Mouse (Mus musculus): ENCODE data around the gene Pqbp1. TPM values are rescaled to one million over a fixed set of nuclear protein-coding genes. Genes with fewer than 3 reads are reported as not detected.

The Pqbp1 gene
- polyA plus RNA-seq (2017; shearing (Covaris generic)) = 100 to 1,000 TPM in 1 of 2 experiments, 10 to 100 TPM in 1; 99.4 to 142 TPM

DNA sequence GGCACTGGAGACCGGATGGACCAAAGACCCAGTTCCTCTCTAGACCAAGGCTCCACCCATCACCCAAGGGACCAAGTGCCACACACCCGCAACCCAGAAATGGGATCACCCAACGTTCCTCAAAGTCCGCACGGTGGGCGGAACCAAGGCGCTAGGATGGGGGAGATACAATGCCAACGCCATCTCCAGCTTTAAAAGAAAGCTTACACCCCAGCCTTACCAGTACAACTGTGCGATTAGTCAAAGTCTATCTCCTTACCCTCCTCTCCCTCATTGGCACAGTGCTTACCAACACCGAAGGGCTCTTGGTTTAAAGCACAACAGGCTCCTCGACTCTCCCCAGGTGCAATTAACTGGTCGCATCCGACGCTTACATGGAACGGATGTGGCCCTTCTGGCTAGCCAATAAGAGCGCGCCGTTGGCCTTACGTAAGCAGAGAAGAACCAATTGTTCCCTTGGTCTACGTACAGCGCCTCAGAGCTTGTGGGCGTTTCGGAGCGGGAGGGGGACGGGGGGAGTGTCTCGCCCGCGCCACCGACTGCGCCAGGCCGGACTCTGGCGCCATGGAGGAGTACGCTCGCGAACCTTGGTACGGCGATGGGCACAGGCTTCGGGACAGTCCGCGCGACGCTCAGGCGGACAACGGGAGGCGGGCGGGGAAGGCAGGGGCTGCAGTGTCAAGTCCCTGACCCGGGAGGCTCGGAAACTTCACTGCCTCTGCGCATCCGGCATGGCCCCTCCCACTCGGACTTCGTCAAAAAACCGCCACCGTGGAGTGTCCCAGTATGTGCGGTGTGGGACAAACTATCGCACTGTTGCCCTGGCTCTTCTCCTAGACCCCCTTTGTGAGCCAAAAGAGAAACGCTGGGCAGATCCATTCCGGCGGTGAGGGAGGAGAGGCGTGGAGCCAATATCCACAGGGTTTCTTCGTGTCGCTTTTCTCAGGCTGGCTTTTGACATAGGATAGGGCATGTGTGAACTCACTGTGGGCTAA is at the start of gene Pqbp1, which contains the start of gene Timm17b:
Gene Pqbp1, minus strand, starts transcription at position 390 of the 995 bp plus-strand sequence.
Gene Timm17b, plus strand, starts transcription at position 478 of the 995 bp plus-strand sequence.

GRCm38 (mm10) chrX:7947108-7947899 is 48.2 kb upstream of the Pqbp1 start, which contains the start of gene Hdac6:
TSS of gene Hdac6 (minus strand) at chrX:7947889.

GRCm38 (mm10) chrX:7928270-7928790 is 29.3 kb upstream of the Pqbp1 start, which contains the start of gene Eras:
TSS of gene Eras (minus strand) at chrX:7928607.

GRCm38 (mm10) chrX:7919601-7920383 is 20.7 kb upstream of the Pqbp1 start, which contains the start of gene Pcsk1n:
TSS of gene Pcsk1n (plus strand) at chrX:7919822.

GRCm38 (mm10) chrX:7909242-7909641 is 10.2 kb upstream of the Pqbp1 start, which contains the start of gene Gm10490:
TSS of gene Gm10490 (plus strand) at chrX:7909542.

DNA sequence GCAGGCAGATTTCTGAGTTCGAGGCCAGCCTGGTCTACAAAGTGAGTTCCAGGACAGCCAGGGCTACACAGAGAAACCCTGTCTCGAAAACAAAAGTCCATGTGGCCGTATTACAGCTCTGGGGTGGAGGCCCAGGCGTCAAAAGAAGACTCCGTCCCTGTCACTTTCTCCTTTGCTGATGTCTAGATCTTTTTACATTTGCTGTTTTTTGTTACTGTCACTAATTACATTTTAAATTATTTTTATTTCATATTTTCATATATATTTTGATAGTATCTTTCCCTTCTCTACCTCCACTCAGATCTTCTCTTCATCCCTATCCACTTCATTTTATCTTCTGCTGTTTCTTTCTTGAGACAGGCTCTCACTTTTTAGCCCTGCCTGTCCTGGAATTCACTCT is 8.7 kb upstream of the Pqbp1 start, which contains the start of gene Gm10491:
Gene Gm10491, minus strand, starts transcription at position 101 of the 400 bp plus-strand sequence.

DNA sequence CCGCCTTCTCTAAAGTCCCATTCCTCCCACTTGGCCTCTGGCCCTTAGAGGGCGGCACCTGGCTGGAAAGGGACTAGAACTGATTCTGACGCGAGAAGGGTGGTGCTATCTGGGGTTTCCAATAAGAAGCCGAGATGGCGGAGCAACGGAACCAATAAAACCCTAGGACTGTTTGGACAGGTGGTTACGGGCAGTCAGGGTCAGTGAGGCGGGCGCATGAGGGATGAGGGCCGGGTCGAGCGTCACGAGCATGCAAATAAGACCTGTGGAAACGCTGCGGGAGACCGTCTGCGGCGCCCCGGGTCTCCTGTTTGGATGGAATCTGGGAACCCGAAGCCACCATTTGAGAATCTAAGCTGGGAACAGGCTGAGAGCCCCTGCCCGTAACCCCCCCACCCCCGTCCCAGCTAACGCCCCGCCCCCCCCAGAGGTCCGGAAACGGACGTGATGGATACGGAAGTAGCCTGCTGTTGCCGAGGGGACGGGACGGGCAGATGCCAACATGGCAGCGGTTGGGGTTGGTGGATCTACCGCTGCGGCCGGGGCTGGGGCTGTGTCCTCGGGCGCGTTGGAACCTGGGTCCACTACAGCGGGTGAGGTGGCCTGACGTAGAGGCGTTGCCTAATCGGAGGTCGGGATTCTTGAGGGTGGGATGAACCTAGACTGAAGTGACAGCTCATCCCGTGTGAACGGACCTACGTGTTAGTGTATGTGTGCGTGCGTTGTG is 15.1 kb downstream of the Pqbp1 start, which contains the start of gene Slc35a2:
Gene Slc35a2, plus strand, starts transcription at position 188 of the 727 bp plus-strand sequence.

GRCm38 (mm10) chrX:7878007-7878419 is 21.1 kb downstream of the Pqbp1 start, which contains the start of gene Pim2:
TSS of gene Pim2 (plus strand) at chrX:7878262.

Other genes starting within 250 kb of the Pqbp1 start
- 10 to 100 TPM; 20.7 to 26.7 TPM for gene Prickle3, start 242.0 kb downstream of the Pqbp1 start, polyA plus RNA-seq (2017; shearing (Covaris generic))
- gene Plp2, start 227.9 kb downstream of the Pqbp1 start, polyA plus RNA-seq (2017; shearing (Covaris generic)) = 100 to 1,000 TPM; 131 to 140 TPM
- gene Magix, start 218.0 kb downstream of the Pqbp1 start, polyA plus RNA-seq (2017; shearing (Covaris generic)) = under 1 TPM; 0.07 to 0.15 TPM
- 10 to 100 TPM; 53.2 to 55.6 TPM for gene Gpkow, start 202.1 kb downstream of the Pqbp1 start, polyA plus RNA-seq (2017; shearing (Covaris generic))
- gene Wdr45, start 184.9 kb downstream of the Pqbp1 start, polyA plus RNA-seq (2017; shearing (Covaris generic)) = 10 to 100 TPM; 79.2 to 82.1 TPM
- gene Gm45208, start 177.0 kb downstream of the Pqbp1 start, polyA plus RNA-seq (2017; shearing (Covaris generic)) = not detected
- gene Praf2, start 170.8 kb downstream of the Pqbp1 start, polyA plus RNA-seq (2017; shearing (Covaris generic)) = 10 to 100 TPM; 23.5 to 24.1 TPM
- not detected for gene Ccdc120, start 148.4 kb downstream of the Pqbp1 start, polyA plus RNA-seq (2017; shearing (Covaris generic))
- gene Tfe3, start 136.7 kb downstream of the Pqbp1 start, polyA plus RNA-seq (2017; shearing (Covaris generic)) = 10 to 100 TPM; 25.7 to 39.5 TPM
- gene Gripap1, start 109.5 kb downstream of the Pqbp1 start, polyA plus RNA-seq (2017; shearing (Covaris generic)) = 10 to 100 TPM; 74.5 to 78.6 TPM
- gene Kcnd1, start 77.0 kb downstream of the Pqbp1 start, polyA plus RNA-seq (2017; shearing (Covaris generic)) = under 1 TPM; 0.21 to 0.61 TPM
- 100 to 1,000 TPM; 135 to 174 TPM for gene Otud5, start 57.9 kb downstream of the Pqbp1 start, polyA plus RNA-seq (2017; shearing (Covaris generic))
- 100 to 1,000 TPM in 1 of 2 experiments, 10 to 100 TPM in 1; 57.1 to 169 TPM for gene Pim2, start 21.0 kb downstream of the Pqbp1 start, polyA plus RNA-seq (2017; shearing (Covaris generic))
- 10 to 100 TPM; 21.5 to 29.9 TPM for gene Slc35a2, start 15.2 kb downstream of the Pqbp1 start, polyA plus RNA-seq (2017; shearing (Covaris generic))
- gene Timm17b, start 88 bp upstream of the Pqbp1 start, polyA plus RNA-seq (2017; shearing (Covaris generic)) = 100 to 1,000 TPM; 122 to 162 TPM
- not detected for gene Gm10491, start 8.6 kb upstream of the Pqbp1 start, polyA plus RNA-seq (2017; shearing (Covaris generic))
- gene Gm10490, start 10.3 kb upstream of the Pqbp1 start, polyA plus RNA-seq (2017; shearing (Covaris generic)) = not detected
- gene Pcsk1n, start 20.6 kb upstream of the Pqbp1 start, polyA plus RNA-seq (2017; shearing (Covaris generic)) = not detected
- not detected for gene Eras, start 29.3 kb upstream of the Pqbp1 start, polyA plus RNA-seq (2017; shearing (Covaris generic))
- 10 to 100 TPM; 10.8 to 15.6 TPM for gene Hdac6, start 48.6 kb upstream of the Pqbp1 start, polyA plus RNA-seq (2017; shearing (Covaris generic))
- 10 to 100 TPM; 23.4 to 63.7 TPM for gene Gata1, start 78.8 kb upstream of the Pqbp1 start, polyA plus RNA-seq (2017; shearing (Covaris generic))
- gene Glod5, start 119.2 kb upstream of the Pqbp1 start, polyA plus RNA-seq (2017; shearing (Covaris generic)) = not detected
- 10 to 100 TPM; 17.5 to 26.2 TPM for gene Suv39h1, start 175.5 kb upstream of the Pqbp1 start, polyA plus RNA-seq (2017; shearing (Covaris generic))
- 100 to 1,000 TPM in 1 of 2 experiments, 10 to 100 TPM in 1; 98.6 to 110 TPM for gene Was, start 191.2 kb upstream of the Pqbp1 start, polyA plus RNA-seq (2017; shearing (Covaris generic))
- gene Wdr13, start 233.6 kb upstream of the Pqbp1 start, polyA plus RNA-seq (2017; shearing (Covaris generic)) = 10 to 100 TPM; 13.4 to 18.7 TPM
- 100 to 1,000 TPM; 668 to 956 TPM for gene Rbm3, start 246.6 kb upstream of the Pqbp1 start, polyA plus RNA-seq (2017; shearing (Covaris generic))

Data from activated CD4-positive, CD25-positive, alpha-beta regulatory T cell (primary cell).